Mouse (Mus musculus) gastrocnemius, postnatal 4 days (tissue): Measurements from ENCODE around the gene Gjc2. TPM values are rescaled to one million over a fixed set of nuclear protein-coding genes. Genes with fewer than 3 reads are reported as not detected.

Experiments
- DNase-seq, 2 experiments: peaks; one replicate each; pipeline ENCODE4 v3.0.0; 2021 to 2022; ENCODE audit warnings: low spot score in 2 of 2, mixed read lengths in 2 of 2
- total RNA-seq, 2 experiments: library from RNA; stranded (reverse); gene quantifications; 2 replicates each; pipeline ENCODE4 v1.2.3; 2021

The Gjc2 gene
- total RNA-seq, 2 experiments from 2014 or later: 1.7 to 2.1 TPM

DNA sequence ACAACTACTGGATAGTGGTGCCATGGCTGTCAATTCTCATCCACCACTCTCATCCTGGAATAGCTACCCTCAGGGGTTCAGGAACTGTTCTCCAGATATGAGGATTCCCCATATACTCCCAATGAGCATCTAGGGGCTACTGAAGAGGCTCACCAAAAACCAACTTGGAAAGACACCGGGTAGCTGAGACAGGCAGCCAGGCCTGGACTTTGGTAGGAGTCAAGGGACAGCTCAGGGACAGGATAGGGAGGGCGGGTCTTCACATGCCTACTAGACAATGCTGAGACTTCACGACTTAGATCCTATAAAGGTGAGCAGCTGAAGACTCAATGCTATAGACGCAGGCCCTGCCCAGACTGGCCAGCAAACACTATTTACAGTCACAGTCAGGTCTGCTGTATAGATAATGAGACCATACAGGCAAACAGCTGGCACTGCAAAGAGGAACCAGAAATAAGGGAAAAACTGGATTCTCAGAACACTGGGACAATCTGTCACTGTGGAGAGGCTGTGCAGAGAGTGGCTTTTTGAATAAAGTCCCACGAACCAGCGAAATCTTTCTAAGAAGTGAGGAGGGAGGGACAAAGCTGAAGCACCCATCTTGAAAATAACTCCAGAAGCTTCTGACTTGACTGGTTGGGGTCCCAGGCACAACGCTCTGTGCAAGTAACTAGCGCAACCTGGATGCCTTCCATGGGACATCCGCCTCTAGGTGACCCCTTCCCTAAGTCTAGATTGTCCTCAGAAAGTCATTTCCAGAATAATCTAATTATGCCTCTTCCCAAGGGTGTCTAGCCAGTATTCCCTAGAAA is 20.4 kb downstream of the Gjc2 start:
- DNase-seq: no peak

DNA sequence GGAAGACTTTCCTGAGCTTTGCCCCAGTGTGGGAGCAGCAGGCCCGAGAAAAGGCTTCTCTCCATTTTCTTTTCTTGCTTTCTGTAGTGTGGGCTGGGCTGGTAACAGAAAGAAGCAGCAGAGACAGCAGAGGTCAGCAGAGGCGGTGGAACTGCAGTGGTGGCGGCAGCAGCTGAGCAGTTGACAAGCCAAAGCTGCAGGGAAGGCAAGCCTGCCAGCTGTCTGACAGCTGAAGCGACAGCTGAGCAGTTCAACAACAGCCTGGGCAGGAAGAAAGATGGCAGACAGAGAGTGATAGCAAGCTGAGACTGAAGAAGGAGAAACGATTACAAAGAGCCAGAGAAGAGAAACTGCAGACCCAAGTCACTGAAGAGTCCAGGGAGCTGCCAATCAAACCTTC is 21.6 kb downstream of the Gjc2 start:
- DNase-seq: peak in 1 of 2 experiments; percentile 54

DNA sequence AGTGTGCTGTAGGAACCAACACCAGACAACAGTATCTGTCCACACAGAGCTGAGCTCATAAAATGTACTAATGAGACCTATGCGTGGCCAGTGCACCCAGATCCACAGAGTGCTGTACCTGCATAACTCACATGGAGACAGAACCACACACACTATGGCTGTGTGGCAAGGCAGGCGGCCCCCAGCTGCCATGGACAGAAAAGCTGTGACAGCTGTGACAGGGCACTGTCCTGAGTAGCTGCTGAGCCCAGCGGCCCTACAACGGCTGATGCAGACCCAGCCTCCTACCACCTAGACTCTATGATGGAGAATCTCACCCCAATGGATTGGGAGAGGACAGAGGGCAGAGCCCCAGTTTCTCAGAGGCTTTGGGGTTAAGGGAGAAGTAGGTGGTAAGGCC is 23.5 kb downstream of the Gjc2 start:
- no peak for DNase-seq

DNA sequence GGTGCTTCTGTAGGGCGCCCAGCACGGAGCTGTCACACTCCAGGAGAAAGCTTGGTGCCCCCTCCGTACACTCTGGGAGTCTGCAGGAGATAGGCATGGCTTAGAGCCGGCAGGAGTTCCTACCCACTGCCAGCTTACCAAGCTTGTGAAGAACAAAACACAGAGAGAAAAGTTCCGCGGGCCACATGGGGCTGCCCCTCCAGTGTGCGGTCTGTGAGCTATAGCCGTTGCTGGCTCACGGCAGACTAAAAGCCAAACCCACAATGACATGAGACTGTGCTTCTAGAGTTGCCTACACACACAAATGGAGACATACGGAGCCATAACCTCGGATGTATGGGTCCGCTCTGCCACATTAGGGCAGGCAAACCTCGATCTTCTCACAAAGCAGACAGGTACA is 23.9 kb downstream of the Gjc2 start:
- DNase-seq: no peak

- DNase-seq: no peak
Observed at GRCm38 (mm10) chr11:59155900-59156299, 27.1 kb downstream of the Gjc2 start.

GRCm38 (mm10) chr11:59154220-59154619 is 28.8 kb downstream of the Gjc2 start:
- DNase-seq: no peak

- no peak for DNase-seq
Observed at GRCm38 (mm10) chr11:59151729-59152128, 31.3 kb downstream of the Gjc2 start.

- no peak for DNase-seq
Observed at GRCm38 (mm10) chr11:59149302-59149701, 33.7 kb downstream of the Gjc2 start.

DNA sequence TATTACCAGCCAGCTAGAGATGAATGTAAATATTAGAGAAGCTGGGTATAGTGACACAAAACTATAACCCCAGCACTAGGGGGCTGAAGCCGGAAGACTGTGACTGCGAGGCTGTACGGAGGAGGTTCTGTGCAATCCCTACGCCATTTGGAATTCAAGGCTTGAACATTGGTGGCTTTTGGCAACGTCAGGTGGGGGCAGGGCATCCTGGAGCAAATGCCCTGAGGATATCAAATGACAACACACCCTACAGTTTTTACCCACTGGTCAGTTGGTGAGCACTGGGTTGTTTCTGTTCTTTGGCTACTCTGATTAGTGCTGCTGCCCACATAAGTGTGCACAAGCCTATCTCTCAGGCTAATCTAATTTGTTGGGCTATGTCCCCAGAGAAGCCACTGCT is 40.1 kb downstream of the Gjc2 start:
- DNase-seq: no peak

- no peak for DNase-seq
Observed at GRCm38 (mm10) chr11:59141772-59142370, 41.1 kb downstream of the Gjc2 start.

DNA sequence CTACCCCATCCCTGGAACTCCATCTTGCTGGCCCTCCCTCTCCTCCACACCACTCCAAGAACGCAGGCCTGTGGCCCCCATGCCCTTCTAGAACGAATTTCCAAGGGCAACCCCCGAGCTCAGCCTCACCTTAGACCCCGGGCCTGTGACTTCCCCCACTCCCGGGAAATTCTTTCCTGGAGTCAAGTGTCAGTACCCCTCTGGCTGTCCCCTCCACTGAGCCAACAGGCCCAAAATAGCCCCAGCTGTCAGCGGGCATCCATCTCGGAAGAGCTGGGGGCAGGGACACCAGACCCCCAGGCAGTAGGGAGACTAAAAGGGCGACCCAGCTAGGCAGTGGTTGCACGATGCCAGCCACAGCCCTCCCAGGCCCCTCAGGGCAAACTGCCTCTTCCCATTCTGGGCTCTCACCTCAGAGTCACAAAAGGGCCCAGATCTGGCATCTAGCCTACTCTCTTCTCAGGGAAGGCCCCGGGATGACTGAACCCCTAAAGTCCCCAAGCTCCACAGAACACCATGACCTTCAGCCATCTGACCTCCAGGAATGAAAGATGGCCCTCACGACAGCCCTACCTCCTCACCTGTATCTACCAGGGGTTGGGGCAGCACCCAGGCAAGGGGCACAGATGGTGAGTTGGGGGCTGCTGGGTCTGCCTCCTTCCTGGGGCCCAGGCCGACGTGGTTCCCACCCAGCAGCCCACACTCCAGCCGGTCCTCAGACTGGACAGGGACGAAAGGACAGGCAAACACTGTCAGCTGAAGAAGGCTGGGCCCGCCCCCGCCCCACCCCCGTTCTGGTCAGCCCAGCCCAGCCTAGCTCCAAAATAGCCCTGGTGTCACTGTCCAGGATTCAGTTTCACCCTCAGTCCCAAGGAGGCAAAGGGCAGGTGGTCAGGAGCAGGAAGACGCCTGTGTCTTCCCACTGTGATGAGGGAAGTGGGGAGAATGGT is 44.2 kb downstream of the Gjc2 start:
- no peak for DNase-seq

DNA sequence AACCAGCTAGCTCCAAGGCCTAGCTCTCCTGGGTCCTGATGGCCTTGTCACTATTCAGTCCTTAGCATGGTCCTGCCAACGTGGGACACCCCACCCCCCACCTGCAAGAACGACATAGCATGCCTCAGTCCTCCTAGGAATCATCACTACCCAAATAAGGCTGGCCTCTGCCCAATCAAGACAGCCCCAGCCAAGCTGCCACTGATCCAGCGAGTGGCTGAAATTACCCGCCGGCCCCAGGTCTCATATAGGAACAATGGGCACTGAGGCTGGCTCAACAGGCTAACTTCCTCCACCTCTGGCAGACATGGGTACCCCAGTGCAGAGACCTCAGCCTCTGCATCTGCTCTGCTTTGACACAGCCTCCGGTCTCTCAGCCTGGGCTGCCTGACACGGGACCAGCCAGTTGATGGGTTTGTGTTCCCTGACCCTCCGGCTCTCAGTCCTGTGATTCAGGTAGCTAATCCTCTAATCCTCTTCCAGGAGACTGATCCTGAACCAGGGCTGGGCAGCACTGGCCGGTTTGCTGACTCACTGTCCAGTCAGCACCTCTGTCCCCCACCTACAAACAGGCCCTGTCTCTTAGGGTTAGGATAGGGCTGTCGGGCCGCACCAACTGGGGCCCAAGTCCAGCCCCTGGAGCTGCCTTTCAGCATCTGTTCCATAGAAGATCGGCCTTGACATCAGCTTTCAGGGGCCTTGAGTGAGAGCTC is 45.9 kb downstream of the Gjc2 start:
- no peak for DNase-seq

DNA sequence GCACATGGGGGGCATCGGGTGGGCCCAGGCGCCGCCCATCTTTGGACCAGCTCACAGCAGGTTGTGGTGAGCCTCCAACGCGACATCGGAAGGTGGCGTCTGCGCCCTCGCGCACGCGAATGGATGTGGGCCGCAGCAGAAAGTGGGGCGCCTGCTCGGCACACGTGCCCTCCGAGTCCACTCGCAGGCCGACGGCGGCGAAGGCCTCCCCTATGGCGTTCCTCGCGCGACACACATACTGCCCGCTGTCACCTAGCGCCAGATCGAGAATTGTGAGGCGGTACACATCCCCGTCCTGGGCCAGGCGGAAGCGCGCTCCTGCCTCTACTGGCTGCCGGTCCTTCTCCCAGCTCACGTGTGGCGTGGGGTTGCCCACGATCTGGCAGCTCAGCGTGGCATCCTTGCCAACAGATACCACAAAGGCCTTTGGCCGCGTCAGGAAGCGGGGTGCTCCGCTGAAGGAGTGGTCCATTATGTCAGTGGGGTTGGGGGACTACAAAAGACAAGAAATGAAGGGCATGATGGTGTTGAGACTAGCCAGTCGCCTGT is 47.0 kb downstream of the Gjc2 start, which contains the start of gene Obscn:
Gene Obscn (minus strand): TSS at position 499 of the 549 bp plus-strand sequence.
- no peak for DNase-seq

DNA sequence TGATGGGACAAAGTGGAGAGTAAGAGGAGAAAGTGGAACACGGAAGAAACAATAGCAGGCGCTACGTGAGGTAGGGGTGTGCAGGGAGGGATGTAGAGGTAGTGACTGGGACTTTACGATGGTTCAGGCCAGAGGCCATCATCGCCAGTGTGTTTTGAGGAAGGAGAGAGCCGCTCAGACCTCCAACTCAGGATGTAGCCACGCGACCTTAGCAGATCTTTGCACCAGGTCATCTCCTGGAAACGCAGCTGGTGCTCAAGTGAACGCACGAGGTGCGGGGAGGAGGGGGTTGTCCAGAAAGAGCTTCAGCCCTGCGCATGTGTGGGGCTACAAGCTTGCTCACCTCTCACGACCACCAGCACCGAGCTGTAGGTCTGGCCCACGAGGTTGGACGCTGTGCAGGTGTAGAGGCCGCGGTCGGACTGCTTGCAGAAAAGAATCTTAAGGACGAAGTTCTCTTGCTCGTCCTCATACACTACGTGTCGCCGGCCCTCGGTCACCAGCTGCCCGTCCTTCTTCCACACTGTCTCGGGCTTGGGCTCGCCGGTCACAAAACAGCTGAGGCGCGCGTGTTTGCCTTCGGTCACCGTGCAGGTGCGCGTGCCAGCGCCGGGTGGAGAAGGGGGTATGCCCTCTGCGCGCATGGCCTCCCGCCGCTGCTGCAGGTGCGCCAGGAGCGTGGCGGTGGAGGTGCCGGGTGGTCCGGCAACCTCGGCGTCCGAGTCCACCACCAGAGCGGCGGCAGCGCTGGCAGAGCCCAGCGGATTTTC is 47.8 kb downstream of the Gjc2 start:
- no peak for DNase-seq

DNA sequence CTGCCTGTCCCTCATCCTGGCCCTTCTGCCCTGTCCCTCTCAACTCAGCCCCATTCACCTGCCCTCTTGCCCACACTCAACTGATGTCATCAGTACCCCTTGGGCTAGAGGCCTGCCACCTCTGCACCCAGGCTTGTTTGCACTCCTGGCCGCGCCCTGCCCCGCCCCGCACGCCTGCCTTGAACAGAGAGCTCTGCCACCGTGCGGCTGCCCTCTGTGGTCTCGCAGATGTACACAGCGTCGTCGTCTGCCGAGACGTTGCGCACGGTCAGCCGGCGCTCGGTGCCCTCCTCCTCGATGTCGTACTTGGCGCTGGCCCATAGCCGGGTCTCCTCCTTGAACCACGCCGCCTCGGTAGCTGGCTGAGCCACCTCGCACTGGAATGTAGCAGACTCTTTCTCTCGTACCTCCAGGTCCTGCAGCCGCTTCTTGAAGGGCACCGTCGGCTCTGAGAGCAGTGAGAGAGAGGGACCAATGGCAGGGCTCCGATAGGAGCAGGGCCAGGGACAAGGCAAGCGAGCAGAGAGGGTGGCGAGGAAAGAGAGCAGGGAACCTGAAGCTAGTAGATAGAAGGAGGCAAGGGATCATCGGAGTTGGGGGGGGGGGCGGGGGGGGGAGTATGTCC is 48.5 kb downstream of the Gjc2 start:
- DNase-seq: no peak

DNA sequence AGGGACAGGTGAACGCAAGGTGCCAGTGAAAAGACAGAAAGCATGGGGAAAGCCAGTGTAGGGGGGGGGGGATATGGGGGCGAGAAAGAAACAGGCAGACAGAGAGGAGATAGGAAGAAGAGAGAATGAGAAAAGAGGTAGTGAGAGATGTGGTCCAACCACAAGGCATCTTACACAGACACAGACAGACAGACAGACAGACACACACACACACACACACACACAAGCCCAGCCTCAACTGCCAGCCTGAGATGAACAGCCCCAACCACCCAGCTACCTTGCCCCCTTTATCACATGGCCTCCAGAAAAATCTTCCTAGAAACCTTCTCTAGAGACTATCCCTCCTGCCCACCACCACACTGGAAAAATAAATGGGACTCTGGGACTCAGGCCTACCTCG is 50.9 kb downstream of the Gjc2 start:
- DNase-seq: no peak

DNA sequence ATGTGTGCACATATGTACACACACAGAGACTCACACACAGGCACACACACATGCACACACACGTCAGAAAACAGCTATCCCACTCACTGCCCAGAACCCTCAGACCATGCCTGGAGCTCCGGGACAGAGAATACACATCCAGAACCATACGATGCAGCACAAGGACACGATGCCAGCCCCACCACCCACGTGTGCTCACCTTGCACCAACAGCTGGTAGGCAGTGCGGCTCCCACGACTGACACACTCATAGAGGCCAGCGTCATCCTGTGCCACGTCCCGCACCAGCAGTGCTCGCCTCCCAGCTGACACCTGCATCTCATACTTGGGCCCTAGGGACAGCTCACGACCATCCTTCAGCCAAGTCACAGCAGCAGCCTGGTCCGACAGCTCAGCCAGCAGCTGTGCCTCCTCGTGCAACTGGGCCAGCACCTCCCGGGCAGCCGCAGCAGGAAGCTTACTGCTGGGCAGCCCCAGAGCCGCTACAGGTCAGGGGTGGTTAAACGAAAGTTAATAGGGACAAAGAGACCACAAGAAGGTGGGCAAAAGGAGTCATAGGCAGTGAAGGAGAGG is 51.6 kb downstream of the Gjc2 start:
- DNase-seq: no peak

DNA sequence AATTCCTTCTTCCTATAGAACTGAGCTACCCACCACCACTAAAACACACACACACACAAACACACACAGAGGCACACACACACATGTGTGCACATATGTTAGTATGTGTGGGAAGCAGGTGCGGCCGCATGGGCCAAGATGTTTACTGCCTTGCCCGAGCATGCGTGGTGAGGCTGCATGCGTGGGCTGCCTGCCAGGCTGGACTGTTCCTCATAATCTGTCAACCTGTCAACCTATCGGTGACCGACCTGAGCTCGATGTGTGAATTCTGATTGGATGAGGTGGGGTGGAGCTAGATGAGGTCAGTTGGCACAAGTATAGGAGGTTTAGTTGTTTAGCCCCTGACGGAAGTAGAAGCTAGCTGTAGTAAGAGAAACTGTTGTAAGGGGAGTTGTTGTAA is 52.2 kb downstream of the Gjc2 start:
- DNase-seq: no peak
